Mouse (Mus musculus) right cerebral cortex, postnatal 36 days (tissue): ENCODE measurements at regions not wholly inside any gene's neighbourhood (a gene's known extent, or its start where the extent isn't known, plus 50 kb on each side); places are given as distances from the start of the nearest gene placed in this dataset.

Experiments used
- DNase-seq, 2 experiments: peaks; one replicate each; pipeline ENCODE4 v3.0.0; 2022; ENCODE audit warnings: low spot score in 2 of 2, mixed read lengths in 1 of 2

- DNase-seq, result peak; percentile 58 to 62
Measured at GRCm38 (mm10) chr17:48789846-48790245, 142.3 kb upstream of the Lrfn2 start.

DNA sequence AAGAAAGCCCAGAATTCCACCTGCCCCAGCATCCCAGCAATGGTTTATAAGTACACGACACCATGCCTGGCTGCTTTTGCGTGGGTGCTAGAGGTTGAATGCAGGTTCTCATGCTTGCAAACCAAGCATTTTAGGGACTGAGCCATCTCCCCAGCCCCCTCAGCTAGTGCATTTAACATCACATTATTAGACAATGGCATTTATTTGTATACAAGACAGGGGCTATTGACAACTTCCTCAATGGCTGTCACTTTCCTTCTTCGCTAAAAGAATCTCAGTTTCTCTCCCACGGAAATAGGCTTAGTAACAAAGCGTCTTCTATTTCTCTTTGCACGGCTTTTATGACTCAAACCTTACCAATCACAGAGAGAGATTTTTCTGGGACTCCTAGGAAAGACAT is 141.7 kb upstream of the Lrfn2 start:
- no peak for DNase-seq

DNA sequence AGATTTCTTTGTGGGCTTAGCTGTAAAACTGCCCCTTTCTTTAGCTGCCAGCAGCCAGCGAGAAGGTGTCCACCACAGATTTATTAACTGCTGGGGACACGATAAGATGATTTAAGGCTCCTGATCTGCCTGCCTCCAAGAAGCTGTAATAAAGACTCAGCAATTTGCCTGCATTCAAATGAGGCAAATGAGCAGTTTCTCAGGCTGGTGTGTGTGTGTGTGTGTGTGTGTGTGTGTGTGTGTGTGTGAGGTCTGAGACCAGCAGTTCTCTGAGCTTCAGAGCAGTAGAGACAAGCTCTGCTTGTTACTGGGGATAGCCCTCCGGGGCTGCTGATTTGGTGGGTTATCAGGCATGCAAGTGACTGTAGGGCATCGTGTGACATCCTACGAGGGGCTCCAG is 139.2 kb upstream of the Lrfn2 start:
- no peak for DNase-seq

- DNase-seq, result no peak
Measured at GRCm38 (mm10) chr17:48795773-48796172, 136.4 kb upstream of the Lrfn2 start.

GRCm38 (mm10) chr17:48798196-48798595 is 134.0 kb upstream of the Lrfn2 start:
- no peak for DNase-seq

DNA sequence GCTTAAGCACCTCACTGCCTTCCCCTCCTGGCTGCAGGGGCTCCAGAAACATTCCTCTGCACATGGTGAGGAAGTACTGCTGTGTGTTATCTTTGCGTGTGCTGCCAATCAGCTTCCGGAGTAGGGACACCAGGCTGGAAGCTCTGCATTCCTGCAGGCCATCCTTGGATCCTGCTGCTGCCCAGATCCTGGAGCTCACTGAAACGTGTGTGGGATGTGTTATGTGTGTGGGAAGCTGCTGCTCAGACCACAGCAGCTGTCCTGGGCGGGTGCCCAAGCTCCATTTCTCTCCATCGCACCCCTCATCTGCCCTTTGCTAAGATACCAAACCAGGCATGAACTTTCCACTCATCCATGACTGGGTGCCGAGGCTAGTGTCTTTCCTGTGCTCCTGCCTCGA is 129.5 kb upstream of the Lrfn2 start:
- peak; percentile 43 to 66 for DNase-seq

- DNase-seq, result no peak
Measured at GRCm38 (mm10) chr17:48807905-48808304, 124.3 kb upstream of the Lrfn2 start.

DNA sequence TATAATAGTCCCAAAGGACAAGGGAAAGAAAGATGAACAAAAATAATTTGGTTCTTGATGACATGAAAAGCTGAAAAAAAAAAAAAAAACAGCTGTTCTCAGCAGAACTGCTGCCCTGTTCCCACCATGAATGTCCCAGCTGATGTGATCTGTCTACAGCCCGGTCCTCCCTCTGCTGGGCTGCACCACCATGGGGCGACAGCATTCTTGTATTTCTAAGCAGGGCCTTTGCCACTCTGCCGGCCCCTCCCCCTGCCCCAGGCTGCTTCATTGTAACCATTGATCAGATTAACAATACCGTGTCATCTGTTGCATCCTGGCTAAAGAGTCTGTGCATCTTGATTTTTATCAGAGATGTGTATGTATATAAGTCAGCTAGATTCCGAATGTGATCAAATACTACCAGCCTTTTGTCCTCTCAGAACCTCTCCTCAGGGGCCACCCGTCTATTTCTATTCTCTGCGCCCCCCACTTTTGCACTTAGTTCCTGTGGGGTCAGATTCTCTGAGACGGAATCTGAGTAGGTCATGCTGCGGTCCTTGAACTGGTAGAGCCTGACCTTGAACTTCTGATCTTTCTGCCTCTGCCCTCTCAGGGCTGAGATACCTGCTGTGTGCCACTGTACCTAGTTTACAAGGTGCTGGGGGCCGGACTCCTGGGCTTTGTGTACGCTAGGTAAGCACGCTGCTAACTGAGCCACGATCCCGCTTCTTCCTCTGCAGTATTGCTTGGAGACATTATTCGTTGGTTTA is 117.2 kb upstream of the Lrfn2 start:
- no peak for DNase-seq

DNA sequence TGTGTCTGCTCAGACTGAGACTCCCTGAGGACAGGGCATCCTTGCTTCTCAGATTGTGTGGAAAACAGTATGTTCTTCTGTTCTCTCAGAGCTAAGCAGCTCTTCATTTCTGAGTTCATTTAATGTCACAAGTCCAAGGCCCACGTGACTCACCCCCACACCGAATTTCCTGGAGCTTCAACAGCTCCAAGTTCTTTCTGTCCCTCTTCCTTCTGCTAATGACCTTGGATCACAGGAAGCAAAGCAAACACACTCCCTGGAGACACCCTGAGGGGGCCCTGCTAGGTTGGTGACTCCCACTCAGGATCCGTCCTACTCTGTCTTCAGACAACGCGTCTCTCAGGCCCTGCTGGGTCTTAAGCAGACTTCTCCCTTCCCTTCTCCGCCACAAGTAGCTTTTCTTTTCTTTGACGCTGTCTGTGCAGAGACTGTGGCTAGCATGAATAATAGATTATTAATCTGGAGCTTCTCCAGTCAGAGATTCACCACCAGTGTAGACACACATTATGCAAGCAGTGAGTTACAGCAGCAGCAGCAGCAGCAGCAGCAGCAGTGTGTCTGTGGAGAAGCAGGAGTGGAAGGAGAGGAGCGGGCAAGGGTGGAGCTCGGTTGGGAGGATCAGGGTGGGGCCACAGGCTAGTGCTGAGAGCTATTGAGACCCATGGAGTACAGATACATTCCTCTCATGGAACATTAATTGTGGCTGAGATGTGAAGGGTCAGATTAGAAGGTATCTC is 115.4 kb upstream of the Lrfn2 start:
- DNase-seq, result no peak

- no peak for DNase-seq
Measured at GRCm38 (mm10) chr17:48817551-48817950, 114.6 kb upstream of the Lrfn2 start.

- DNase-seq, result no peak
Measured at GRCm38 (mm10) chr17:48819703-48820102, 112.5 kb upstream of the Lrfn2 start.

GRCm38 (mm10) chr17:48822101-48822876 is 109.9 kb upstream of the Lrfn2 start:
- DNase-seq, result no peak

GRCm38 (mm10) chr17:48823921-48824320 is 108.3 kb upstream of the Lrfn2 start:
- no peak for DNase-seq

DNA sequence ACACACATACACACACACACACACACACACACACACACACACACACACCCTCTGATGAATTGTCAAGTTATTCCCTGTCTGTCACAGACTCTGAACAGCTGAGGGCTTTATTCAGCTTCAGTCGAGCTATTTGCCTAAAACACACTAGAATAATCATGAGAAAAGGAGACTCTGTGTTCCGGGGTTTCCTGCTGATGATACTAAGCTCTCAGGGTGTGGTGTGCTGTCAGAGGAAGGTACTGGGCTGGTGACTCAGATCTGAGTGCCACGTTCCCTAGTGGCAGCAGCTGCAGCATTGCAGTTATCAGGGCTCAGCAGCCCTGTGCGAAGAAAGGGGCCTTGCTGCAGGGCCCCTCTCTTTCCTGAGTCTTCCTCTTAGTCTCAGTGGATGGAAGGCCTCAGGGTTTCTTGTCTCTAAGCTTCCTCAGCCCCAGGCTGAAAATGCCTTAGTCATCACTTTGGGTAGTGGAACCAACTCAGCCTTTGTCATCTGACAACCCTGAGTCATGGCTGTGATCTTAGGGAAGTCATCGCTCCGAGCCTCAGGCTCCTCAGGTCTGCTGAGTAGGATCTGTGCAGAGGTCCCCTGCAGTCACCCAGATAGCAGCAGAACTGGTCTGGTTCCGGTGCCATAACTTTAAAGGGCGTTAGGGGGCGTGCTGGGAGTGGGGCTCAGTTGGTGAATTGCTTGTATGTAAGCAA is 106.8 kb upstream of the Lrfn2 start:
- no peak for DNase-seq

DNA sequence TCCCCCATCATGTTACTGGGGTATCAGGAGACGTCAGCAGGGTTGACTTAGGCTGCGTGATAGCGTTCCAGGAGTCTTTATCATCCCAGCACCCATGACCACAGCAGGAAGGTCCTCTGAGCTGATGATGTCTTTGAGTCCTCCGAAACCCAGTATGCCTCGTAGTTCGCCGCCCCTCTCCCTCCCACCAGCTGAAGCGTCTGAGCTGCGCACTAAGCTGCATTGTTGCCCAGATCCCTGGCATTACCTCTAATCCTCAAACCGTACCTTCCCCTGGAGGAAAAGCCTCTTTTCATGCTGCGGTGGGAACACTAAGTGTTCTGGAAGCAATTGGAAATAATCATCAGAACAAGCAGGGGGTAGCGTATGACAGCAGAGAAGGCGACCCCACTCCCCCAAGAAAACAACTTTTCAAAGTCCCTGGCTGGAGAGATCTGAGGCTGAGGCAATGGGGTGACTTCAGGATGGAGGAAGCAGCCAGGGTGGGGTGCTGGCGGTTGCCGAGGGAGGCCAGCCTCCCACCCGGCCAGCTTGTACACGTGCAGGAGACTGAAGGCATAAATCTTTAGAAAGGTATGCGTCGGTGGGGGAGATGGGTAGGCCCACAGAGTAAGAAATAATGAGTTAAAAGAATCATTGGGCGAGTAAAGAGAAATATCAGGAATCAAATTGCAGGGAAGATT is 93.7 kb upstream of the Lrfn2 start:
- DNase-seq, result no peak

GRCm38 (mm10) chr17:48847890-48848289 is 84.3 kb upstream of the Lrfn2 start:
- DNase-seq, result no peak

DNA sequence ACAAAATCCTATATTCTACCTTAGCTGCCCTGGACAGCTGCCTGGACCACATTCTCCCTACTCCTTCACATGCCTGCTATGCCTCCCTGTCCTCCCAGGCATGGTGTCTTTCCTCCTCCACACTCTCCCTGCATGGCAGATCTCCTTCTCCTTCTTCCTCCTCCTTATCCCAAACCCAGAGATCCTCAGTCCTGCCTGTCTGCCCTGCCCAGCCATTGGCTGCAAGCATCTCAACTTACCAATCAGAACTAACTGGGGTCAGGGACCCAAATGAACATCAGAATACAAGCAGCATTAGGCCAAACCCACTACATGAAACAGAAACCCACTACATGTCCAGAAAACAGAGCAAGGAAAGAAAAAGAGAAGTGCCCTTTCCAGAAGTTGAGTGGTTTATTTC is 81.3 kb upstream of the Lrfn2 start:
- DNase-seq, result no peak

DNA sequence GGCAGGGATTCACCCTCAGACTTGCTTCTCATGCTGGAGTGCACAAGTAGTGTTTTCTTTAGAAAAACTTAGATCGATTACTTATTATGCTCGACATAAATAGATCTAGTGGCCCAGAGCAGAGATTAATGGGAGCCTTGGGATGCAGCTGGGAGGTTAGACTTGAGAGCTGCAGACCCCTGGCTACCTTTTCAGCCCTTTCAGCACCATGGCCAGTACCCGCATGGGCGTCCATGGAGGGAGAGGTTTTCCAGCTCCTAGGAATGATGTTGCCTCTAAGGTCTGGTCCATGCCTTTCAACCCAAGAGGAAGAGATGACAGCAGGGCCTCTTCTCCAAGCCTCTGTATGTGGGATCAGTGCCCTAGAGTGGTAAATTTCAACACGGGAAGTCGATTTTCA is 73.3 kb upstream of the Lrfn2 start:
- no peak for DNase-seq

DNA sequence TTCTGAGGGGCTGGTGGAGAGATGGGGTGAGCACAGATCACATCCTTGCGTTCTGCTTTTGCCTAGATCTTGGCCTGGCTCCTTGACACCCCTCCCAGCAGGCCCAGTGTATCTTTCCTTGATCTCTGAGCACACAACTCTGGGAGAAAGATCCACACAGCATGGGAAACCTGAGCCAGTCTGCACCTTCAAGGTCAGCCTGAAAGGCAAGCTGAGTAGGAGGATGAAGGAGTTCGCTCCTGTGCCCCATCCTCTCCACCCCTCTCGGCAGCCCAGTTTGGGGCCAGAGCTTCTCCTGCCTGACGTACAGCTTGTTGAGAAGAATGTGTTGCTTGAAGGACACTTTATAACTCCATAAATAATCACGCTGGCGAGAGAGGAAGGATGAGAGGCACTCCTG is 61.7 kb upstream of the Lrfn2 start:
- no peak for DNase-seq

DNA sequence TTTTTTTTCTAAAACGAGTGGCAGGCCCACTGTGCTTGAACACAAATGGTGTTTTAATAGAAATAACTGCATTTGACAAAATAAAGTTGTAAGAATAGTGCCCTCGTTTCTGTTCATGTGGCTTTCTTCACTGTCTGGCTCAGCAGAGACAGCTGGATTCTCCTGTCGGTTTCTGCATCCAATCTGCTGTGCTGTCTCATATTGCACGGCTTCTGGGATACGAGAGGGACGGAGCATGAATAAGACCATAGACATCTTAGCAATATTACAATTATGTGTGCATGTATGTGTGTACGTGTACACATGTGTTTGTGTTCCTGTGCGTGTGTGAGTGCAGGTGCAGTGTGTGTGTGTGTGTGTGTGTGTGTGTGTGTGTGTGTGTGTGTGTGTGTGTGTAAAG is 54.7 kb upstream of the Lrfn2 start:
- DNase-seq, result no peak

GRCm38 (mm10) chr17:48880590-48880989 is 51.6 kb upstream of the Lrfn2 start:
- DNase-seq, result no peak
